14 mouse cellular contexts compared by ENCODE assay signal in the genomic region with DNA sequence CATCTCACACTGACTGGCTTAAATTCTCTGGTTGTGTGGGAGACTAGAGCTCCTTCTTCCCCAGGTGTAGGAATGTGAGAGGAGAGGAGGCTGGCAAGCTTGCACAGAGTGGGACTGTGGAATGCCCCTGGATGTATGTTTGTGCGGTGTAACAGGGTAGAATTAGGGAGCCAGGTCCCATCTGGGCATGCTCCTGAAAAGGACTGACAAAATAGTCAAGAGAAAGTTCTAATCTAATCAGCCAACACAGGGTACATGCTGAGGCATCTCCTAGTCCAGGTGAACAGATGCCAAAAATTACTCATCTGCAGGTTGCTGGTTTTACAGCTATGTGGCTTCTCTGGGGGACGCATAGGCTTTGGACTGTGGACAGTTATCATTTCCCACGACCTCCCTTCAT. TPM values are rescaled to one million over a fixed set of nuclear protein-coding genes. Genes with fewer than 3 reads are reported as not detected.
A peak's percentile ranks its signal among the peaks of the same experiment; 100 is the strongest.
DNase-seq lines count a peak whose midpoint lies in the region; ATAC-seq and TF ChIP-seq lines count a peak whose summit lies in the region.
"Had no signal": no experiment of that assay in that cellular context is flagged by ENCODE, and none has a peak within 500 bp of the region (broad histone marks: within the 10 kb centered on the region; RNA-seq: fewer than 3 reads in every experiment).

No protein-coding gene starts in this region.

- H3K9ac ChIP-seq in kidney, embryonic 16.5 days (replicated peaks; ENCODE audit: low read length) = no peak overlapping the region
- no peak overlapping the region for H3K9ac ChIP-seq in hindbrain, postnatal 0 days (replicated peaks; ENCODE audit: low read length)
- peak overlapping the region; percentile 90; the same call in 1 of the 2 replicates for H3K9ac ChIP-seq in neural tube, embryonic 13.5 days

- no peak for ATAC-seq in kidney, embryonic 16.5 days (ENCODE audit: low FRiP score, low TSS enrichment)
- ATAC-seq in hindbrain, postnatal 0 days = no peak
- no peak for ATAC-seq in neural tube, embryonic 13.5 days (ENCODE audit: low read depth)
- ATAC-seq: liver, postnatal 0 days had no signal

- no peaks in the 10 kb centered on the region for H3K27me3 ChIP-seq in kidney, embryonic 16.5 days (ENCODE audit: insufficient read depth, low read length)
- H3K27me3 ChIP-seq in hindbrain, postnatal 0 days (ENCODE audit: insufficient read depth, low read length) = no peaks in the 10 kb centered on the region
- no peaks in the 10 kb centered on the region for H3K27me3 ChIP-seq in neural tube, embryonic 13.5 days

- H3K27ac ChIP-seq in kidney, embryonic 16.5 days (ENCODE audit: low read length) = peak overlapping the region; percentile 100
- no peak overlapping the region for H3K27ac ChIP-seq in hindbrain, postnatal 0 days
- H3K27ac ChIP-seq in neural tube, embryonic 13.5 days (replicated peaks) = peak overlapping the region; percentile 96; the same call in 1 of the 2 replicates

- H3K4me3 ChIP-seq in kidney, embryonic 16.5 days (ENCODE audit: low read length) = no peak overlapping the region
- no peak overlapping the region for H3K4me3 ChIP-seq in hindbrain, postnatal 0 days (ENCODE audit: low read length)
- no peak overlapping the region for H3K4me3 ChIP-seq in neural tube, embryonic 13.5 days

- TF ChIP-seq CTCF in hindbrain, postnatal 0 days (IDR thresholded peaks at IDR 0.05; ENCODE audit: low read depth) = no peak

- peak overlapping the region; percentile 65 for H3K4me2 ChIP-seq in kidney, embryonic 16.5 days (replicated peaks; ENCODE audit: low read depth, low read length)
- H3K4me2 ChIP-seq in hindbrain, postnatal 0 days (ENCODE audit: low read depth, low read length) = peak overlapping the region; percentile 77
- peak overlapping the region; percentile 73 for H3K4me2 ChIP-seq in neural tube, embryonic 13.5 days

- DNase-seq in adrenal gland, adult (ENCODE audit: inconsistent age in 2 of 2, low spot score in 1 of 2) = peak; percentile 18 to 41
- no peak for DNase-seq in adrenal gland, adult 8-10 months
- DNase-seq in kidney, adult 11 months = no peak
- no peak for DNase-seq in hindbrain, postnatal 0 days (ENCODE audit: low spot score)
- no peak for DNase-seq in thymus, postnatal 25 days
- no peak for DNase-seq in lung, postnatal 14 days
- DNase-seq: adrenal gland, postnatal 10 days; liver, postnatal 0 days had no signal

- peaks cover 6% of the 10 kb centered on the region; the same call in 1 of the 2 replicates for H3K36me3 ChIP-seq in kidney, embryonic 16.5 days (ENCODE audit: insufficient read depth, low read length)
- no peaks in the 10 kb centered on the region; the same call in 1 of the 2 replicates for H3K36me3 ChIP-seq in hindbrain, postnatal 0 days (ENCODE audit: insufficient read depth, low read length)
- H3K36me3 ChIP-seq in neural tube, embryonic 13.5 days = peaks cover 32% of the 10 kb centered on the region

- WGBS in kidney, embryonic 16.5 days = 90% methylated on average over 3 of the region's 3 CpGs
- WGBS in hindbrain, postnatal 0 days = 90% methylated on average over 3 of the region's 3 CpGs
- WGBS in neural tube, embryonic 13.5 days = 87% methylated on average over 3 of the region's 3 CpGs

- H3K9me3 ChIP-seq in kidney, embryonic 16.5 days (ENCODE audit: low read length) = no peaks in the 10 kb centered on the region
- no peaks in the 10 kb centered on the region for H3K9me3 ChIP-seq in hindbrain, postnatal 0 days (ENCODE audit: low read length)
- no peaks in the 10 kb centered on the region for H3K9me3 ChIP-seq in neural tube, embryonic 13.5 days

- H3K4me1 ChIP-seq in kidney, embryonic 16.5 days (ENCODE audit: insufficient read depth, low read length) = peaks cover 13% of the 10 kb centered on the region
- H3K4me1 ChIP-seq in hindbrain, postnatal 0 days (ENCODE audit: insufficient read depth, low read length) = peaks cover 8% of the 10 kb centered on the region; the same call in 1 of the 2 replicates
- H3K4me1 ChIP-seq in neural tube, embryonic 13.5 days (replicated peaks) = peaks cover 21% of the 10 kb centered on the region

RNA-seq across cellular contexts. Expression of a gene that starts 1.4 kb away (rescaled TPM):
- total RNA-seq in adrenal gland, adult 8-10 months (2022) = 10 to 100 TPM; 45.6 to 49.5 (median 49.1) TPM
- 14.3 and 14.5 TPM in 2 replicates for polyA plus RNA-seq in kidney, embryonic 16.5 days (2015; fragmentation: Nextera tagmentation; extraction: Ambion mirVana)
- 32.0 and 50.1 TPM in 2 replicates for total RNA-seq in hindbrain, postnatal 0 days (2014; rRNA removed)
- polyA plus RNA-seq in hindbrain, postnatal 0 days (2015; fragmentation: Nextera tagmentation; extraction: Ambion mirVana) = 14.2 and 15.7 TPM in 2 replicates
- 20.7 and 24.0 TPM in 2 replicates for polyA plus RNA-seq in neural tube, embryonic 13.5 days (2015; fragmentation: Nextera tagmentation; extraction: Ambion mirVana)
- total RNA-seq: MEL had no signal

RNA-seq across cellular contexts. Expression of a gene that starts 16.6 kb away (rescaled TPM):
- total RNA-seq in adrenal gland, adult 8-10 months (2022) = 100 to 1,000 TPM in 1 of 4 experiments, 10 to 100 TPM in 3; 68.8 to 138 (median 88.5) TPM
- 64.5 and 76.1 TPM in 2 replicates for polyA plus RNA-seq in kidney, embryonic 16.5 days (2015; fragmentation: Nextera tagmentation; extraction: Ambion mirVana)
- total RNA-seq in hindbrain, postnatal 0 days (2014; rRNA removed) = 2.7 and 4.3 TPM in 2 replicates
- polyA plus RNA-seq in hindbrain, postnatal 0 days (2015; fragmentation: Nextera tagmentation; extraction: Ambion mirVana) = 10.0 and 10.4 TPM in 2 replicates
- polyA plus RNA-seq in neural tube, embryonic 13.5 days (2015; fragmentation: Nextera tagmentation; extraction: Ambion mirVana) = 9.2 and 10.9 TPM in 2 replicates
- total RNA-seq: hematopoietic stem cell, adult 5-6 weeks; MEL had no signal

RNA-seq across cellular contexts. Expression of a gene that starts 18.5 kb away (rescaled TPM):
- 100 to 1,000 TPM; 100 to 130 (median 113) TPM for total RNA-seq in adrenal gland, adult 8-10 months (2022)
- 32.7 and 33.8 TPM in 2 replicates for polyA plus RNA-seq in kidney, embryonic 16.5 days (2015; fragmentation: Nextera tagmentation; extraction: Ambion mirVana)
- total RNA-seq in hindbrain, postnatal 0 days (2014; rRNA removed) = 407 and 443 TPM in 2 replicates
- 446 and 455 TPM in 2 replicates for polyA plus RNA-seq in hindbrain, postnatal 0 days (2015; fragmentation: Nextera tagmentation; extraction: Ambion mirVana)
- 177 and 203 TPM in 2 replicates for polyA plus RNA-seq in neural tube, embryonic 13.5 days (2015; fragmentation: Nextera tagmentation; extraction: Ambion mirVana)
- total RNA-seq: hematopoietic stem cell, adult 5-6 weeks; MEL had no signal

RNA-seq across cellular contexts. Expression of a gene that starts 33.5 kb away (rescaled TPM):
- not detected for total RNA-seq in adrenal gland, adult 8-10 months (2022)
- polyA plus RNA-seq in kidney, embryonic 16.5 days (2015; fragmentation: Nextera tagmentation; extraction: Ambion mirVana) = not detected in 2 replicates
- not detected in 2 replicates for total RNA-seq in hindbrain, postnatal 0 days (2014; rRNA removed)
- polyA plus RNA-seq in hindbrain, postnatal 0 days (2015; fragmentation: Nextera tagmentation; extraction: Ambion mirVana) = not detected in 2 replicates
- polyA plus RNA-seq in neural tube, embryonic 13.5 days (2015; fragmentation: Nextera tagmentation; extraction: Ambion mirVana) = not detected in 2 replicates
- total RNA-seq: adrenal gland, postnatal 10 days; hematopoietic stem cell, adult 5-6 weeks; layer of hippocampus, postnatal 25 days; MEL had no signal
- polyA plus RNA-seq: liver, postnatal 0 days; spleen, adult 2 months had no signal

RNA-seq across cellular contexts. Expression of a gene that starts 37.7 kb away (rescaled TPM):
- 10 to 100 TPM; 59.1 to 84.5 (median 79.5) TPM for total RNA-seq in adrenal gland, adult 8-10 months (2022)
- 52.9 and 59.3 TPM in 2 replicates for polyA plus RNA-seq in kidney, embryonic 16.5 days (2015; fragmentation: Nextera tagmentation; extraction: Ambion mirVana)
- total RNA-seq in hindbrain, postnatal 0 days (2014; rRNA removed) = 83.1 and 86.9 TPM in 2 replicates
- polyA plus RNA-seq in hindbrain, postnatal 0 days (2015; fragmentation: Nextera tagmentation; extraction: Ambion mirVana) = 40.6 and 41.2 TPM in 2 replicates
- 38.0 and 40.3 TPM in 2 replicates for polyA plus RNA-seq in neural tube, embryonic 13.5 days (2015; fragmentation: Nextera tagmentation; extraction: Ambion mirVana)
- total RNA-seq: MEL had no signal

Comparison
In these comparisons a context has a peak if more than half of its experiments do, and no peak if none do; other contexts are left out.
1. DNase-seq: peak in adrenal gland, adult (2 of 2); none in adrenal gland, adult 8-10 months (single experiment), kidney, adult 11 months (single experiment), hindbrain, postnatal 0 days (single experiment), thymus, postnatal 25 days (single experiment) and lung, postnatal 14 days (single experiment).
2. Peak in every context shown above with its lines, with median percentiles within 50 percentile points of each other: H3K4me2 ChIP-seq.